Mouse (Mus musculus) Muller cell, postnatal 12 days (primary cell): ENCODE measurements around the gene Casc4.
A peak's percentile ranks its signal among the peaks of the same experiment; 100 is the strongest.

Experiments used
- DNase-seq: peaks from one replicate; pipeline ENCODE4 v3.0.0-alpha.2; 2015; ENCODE audit errors: inconsistent ontology term

Casc4 gene

GRCm38 (mm10) chr2:121866632-121867050 is at the start of gene Casc4:
Gene Casc4 (plus strand): TSS chr2:121866970.
- peak; percentile 98 for DNase-seq

GRCm38 (mm10) chr2:121821787-121822186 is 45.0 kb upstream of the Casc4 start:
- no peak for DNase-seq

- DNase-seq, result no peak
Measured at GRCm38 (mm10) chr2:121824653-121825052, 42.1 kb upstream of the Casc4 start.

GRCm38 (mm10) chr2:121826189-121826588 is 40.6 kb upstream of the Casc4 start:
- DNase-seq, result no peak

GRCm38 (mm10) chr2:121828411-121828810 is 38.4 kb upstream of the Casc4 start:
- no peak for DNase-seq

- peak; percentile 52 for DNase-seq
Measured at GRCm38 (mm10) chr2:121832484-121832894, 34.3 kb upstream of the Casc4 start.

- DNase-seq, result no peak
Measured at GRCm38 (mm10) chr2:121834926-121835325, 31.8 kb upstream of the Casc4 start.

- no peak for DNase-seq
Measured at GRCm38 (mm10) chr2:121841453-121841852, 25.3 kb upstream of the Casc4 start.

GRCm38 (mm10) chr2:121842249-121842648 is 24.5 kb upstream of the Casc4 start:
- DNase-seq, result no peak

GRCm38 (mm10) chr2:121846050-121846449 is 20.7 kb upstream of the Casc4 start:
- DNase-seq, result no peak

GRCm38 (mm10) chr2:121852045-121852444 is 14.7 kb upstream of the Casc4 start:
- DNase-seq, result no peak

GRCm38 (mm10) chr2:121853974-121854373 is 12.8 kb upstream of the Casc4 start:
- DNase-seq, result no peak

- DNase-seq, result peak; percentile 68
Measured at GRCm38 (mm10) chr2:121859380-121859980, 7.3 kb upstream of the Casc4 start.

GRCm38 (mm10) chr2:121866071-121866601 is 634 bp upstream of the Casc4 start:
- peak; percentile 60 for DNase-seq

- DNase-seq, result no peak
Measured at GRCm38 (mm10) chr2:121867051-121867928, 520 bp downstream of the Casc4 start.

GRCm38 (mm10) chr2:121879506-121879905 is 12.7 kb downstream of the Casc4 start:
- no peak for DNase-seq

- DNase-seq, result no peak
Measured at GRCm38 (mm10) chr2:121885509-121886106, 18.8 kb downstream of the Casc4 start.

- no peak for DNase-seq
Measured at GRCm38 (mm10) chr2:121886406-121886805, 19.6 kb downstream of the Casc4 start.

- DNase-seq, result no peak
Measured at GRCm38 (mm10) chr2:121888720-121889497, 22.1 kb downstream of the Casc4 start.

- no peak for DNase-seq
Measured at GRCm38 (mm10) chr2:121895261-121895660, 28.5 kb downstream of the Casc4 start.

GRCm38 (mm10) chr2:121896825-121897224 is 30.1 kb downstream of the Casc4 start:
- no peak for DNase-seq

- DNase-seq, result no peak
Measured at GRCm38 (mm10) chr2:121909975-121910374, 43.2 kb downstream of the Casc4 start.
